Mouse (Mus musculus): ENCODE data around the gene Dlg5.

- TF ChIP-seq CTCF (conservative IDR thresholded peaks at IDR 0.05; ENCODE audit: low read length) (no peak), POU5F1 (IDR thresholded peaks at IDR 0.05; ENCODE audit: borderline replicate concordance, low read length) (no peak), NANOG (IDR thresholded peaks at IDR 0.05; ENCODE audit: borderline replicate concordance, low read length) (no peak)
Measured at GRCm38 (mm10) chr14:24140297-24140812, 105.4 kb downstream of the Dlg5 start.
